Mouse (Mus musculus): ENCODE data around the gene Cpvl. TPM values are rescaled to one million over a fixed set of nuclear protein-coding genes. Genes with fewer than 3 reads are reported as not detected.

Gene Cpvl
- total and polyA plus RNA-seq, 3 experiments = not detected

GRCm38 (mm10) chr6:53881623-53882022, 96.8 kb downstream of the Cpvl start:
- no peaks in the 10 kb centered on the region for H3K36me3 ChIP-seq (ENCODE audit: control insufficient read depth in 1 of 2, insufficient read depth in 2 of 2, low read length in 2 of 2)
- DNase-seq (ENCODE audit: low read depth, low spot score) = no peak
- H3K4me1 ChIP-seq (ENCODE audit: control insufficient read depth in 1 of 2, insufficient read depth in 2 of 2, low read length in 2 of 2) = no peaks in the 10 kb centered on the region
- TF ChIP-seq NRF1 (IDR thresholded peaks at IDR 0.05; ENCODE audit: insufficient read depth, low read depth, low read length, poor library complexity, severe bottlenecking) = no peak
- TF ChIP-seq HCFC1 (IDR thresholded peaks at IDR 0.05; ENCODE audit: low read depth, low read length) = no peak
- no peak for TF ChIP-seq NELFE (IDR thresholded peaks at IDR 0.05; ENCODE audit: low read depth, low read length)
- no peak for TF ChIP-seq MEF2A (IDR thresholded peaks at IDR 0.05; ENCODE audit: extremely low read depth, insufficient replicate concordance, low read depth, low read length, poor library complexity, severe bottlenecking)
- TF ChIP-seq MAFK (IDR thresholded peaks at IDR 0.05; ENCODE audit: borderline replicate concordance, low read depth, low read length) = no peak
- no peak for TF ChIP-seq MYC (IDR thresholded peaks at IDR 0.05; ENCODE audit: low read depth, low read length)
- TF ChIP-seq USF2 (IDR thresholded peaks at IDR 0.05; ENCODE audit: borderline replicate concordance in 1 of 2, insufficient read depth in 1 of 2, low read depth in 1 of 2, low read length in 2 of 2) = no peak
- no peak for TF ChIP-seq MYB (IDR thresholded peaks at IDR 0.05; ENCODE audit: low read depth, low read length)
- TF ChIP-seq RCOR1 (IDR thresholded peaks at IDR 0.05; ENCODE audit: low read depth, low read length) = no peak
- no peak for TF ChIP-seq JUND (IDR thresholded peaks at IDR 0.05; ENCODE audit: low read depth, low read length)
- H3K9ac ChIP-seq (ENCODE audit: control insufficient read depth, low read depth, low read length, poor library complexity, severe bottlenecking) = no peak overlapping the region
- no peaks in the 10 kb centered on the region for H3K27me3 ChIP-seq (ENCODE audit: control insufficient read depth in 1 of 2, insufficient read depth in 2 of 2, low read length in 2 of 2)
- no peak overlapping the region for H3K4me3 ChIP-seq (ENCODE audit: control insufficient read depth in 1 of 2, insufficient read depth in 1 of 2, low read depth in 2 of 2, low read length in 2 of 2)
- H3K27ac ChIP-seq (ENCODE audit: control insufficient read depth, low read depth, low read length) = no peak overlapping the region
- H3K79me2 ChIP-seq (ENCODE audit: control insufficient read depth, insufficient read depth, low read length, poor library complexity) = no peaks in the 10 kb centered on the region
- no peaks in the 10 kb centered on the region for H3K9me3 ChIP-seq (replicated peaks; ENCODE audit: insufficient read depth, low read length)

DNA sequence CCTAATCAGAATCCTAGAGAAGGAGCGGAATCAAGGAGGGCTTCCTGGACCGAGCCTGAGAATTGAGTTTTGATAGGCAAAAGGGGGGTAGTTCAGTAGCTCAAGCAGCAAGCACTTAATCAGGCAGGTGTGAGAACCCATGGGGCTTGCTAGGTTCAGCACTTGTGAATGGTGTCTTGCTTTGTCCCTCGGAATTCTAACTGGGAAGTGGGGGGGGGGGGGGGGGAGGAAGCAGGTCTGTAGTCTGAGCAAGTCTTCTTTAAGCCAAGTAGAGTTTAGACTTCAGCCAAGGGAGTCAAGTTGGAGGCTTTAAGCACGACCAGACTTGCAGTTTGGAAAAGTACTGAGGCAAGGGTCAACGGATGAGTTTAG, 97.2 kb downstream of the Cpvl start:
- Histone ChIP-seq H3K4me1 (ENCODE audit: control insufficient read depth in 1 of 2, insufficient read depth in 2 of 2, low read length in 2 of 2) (no peaks in the 10 kb centered on the region), H3K4me3 (ENCODE audit: control insufficient read depth in 1 of 2, insufficient read depth in 1 of 2, low read depth in 2 of 2, low read length in 2 of 2) (no peak overlapping the region), H3K36me3 (ENCODE audit: control insufficient read depth in 1 of 2, insufficient read depth in 2 of 2, low read length in 2 of 2) (no peaks in the 10 kb centered on the region), H3K27me3 (ENCODE audit: control insufficient read depth in 1 of 2, insufficient read depth in 2 of 2, low read length in 2 of 2) (no peaks in the 10 kb centered on the region), H3K79me2 (ENCODE audit: control insufficient read depth, insufficient read depth, low read length, poor library complexity) (no peaks in the 10 kb centered on the region), H3K27ac (ENCODE audit: control insufficient read depth, low read depth, low read length) (no peak overlapping the region), H3K9me3 (replicated peaks; ENCODE audit: insufficient read depth, low read length) (no peaks in the 10 kb centered on the region), H3K9ac (ENCODE audit: control insufficient read depth, low read depth, low read length, poor library complexity, severe bottlenecking) (no peak overlapping the region)
- no peak for DNase-seq (ENCODE audit: low read depth, low spot score)
- TF ChIP-seq POLR2AphosphoS5 (IDR thresholded peaks at IDR 0.05; ENCODE audit: borderline replicate concordance, low read depth, low read length) (no peak), USF2 (IDR thresholded peaks at IDR 0.05; ENCODE audit: borderline replicate concordance in 1 of 2, insufficient read depth in 1 of 2, low read depth in 1 of 2, low read length in 2 of 2) (no peak), RAD21 (IDR thresholded peaks at IDR 0.05; ENCODE audit: low read depth, low read length) (no peak), MAX (IDR thresholded peaks at IDR 0.05; ENCODE audit: low read length) (no peak), E2F4 (IDR thresholded peaks at IDR 0.05; ENCODE audit: borderline replicate concordance, low read depth, low read length) (no peak), ZMIZ1 (IDR thresholded peaks at IDR 0.05; ENCODE audit: low read depth, low read length) (no peak), ZNF384 (IDR thresholded peaks at IDR 0.05; ENCODE audit: low read depth, low read length) (no peak), JUND (IDR thresholded peaks at IDR 0.05; ENCODE audit: low read depth, low read length) (no peak), CTCF (IDR thresholded peaks at IDR 0.05 in 2 of 3, conservative IDR thresholded peaks at IDR 0.05 in 1 of 3; ENCODE audit: control insufficient read depth in 1 of 3, insufficient read depth in 1 of 3, low read depth in 2 of 3, low read length in 3 of 3, poor library complexity in 1 of 3, severe bottlenecking in 1 of 3) (no peak), MYB (IDR thresholded peaks at IDR 0.05; ENCODE audit: low read depth, low read length) (no peak), TCF12 (IDR thresholded peaks at IDR 0.05; ENCODE audit: low read depth, low read length) (no peak), ELF1 (IDR thresholded peaks at IDR 0.05; ENCODE audit: low read depth, low read length) (no peak), MYC (IDR thresholded peaks at IDR 0.05; ENCODE audit: low read depth, low read length) (no peak), EP300 (IDR thresholded peaks at IDR 0.05; ENCODE audit: low read depth in 1 of 2, low read length in 2 of 2) (no peak), USF1 (IDR thresholded peaks at IDR 0.05; ENCODE audit: low read depth, low read length) (no peak), MXI1 (IDR thresholded peaks at IDR 0.05; ENCODE audit: low read depth, low read length) (no peak)

Measured in MEL (cell line).